Mouse (Mus musculus) E14TG2a.4 (cell line): Measurements from ENCODE around the gene Rabep1.

Source experiments
- CTCF ChIP-seq: conservative IDR thresholded peaks from 2 replicates; pipeline ENCODE4 v1.5.1; 2014; ENCODE audit warnings: low read length
- NANOG ChIP-seq: IDR thresholded peaks from 2 replicates; pipeline ENCODE4 v1.6.1; 2014; ENCODE audit warnings: borderline replicate concordance, low read length, mixed read lengths
- POU5F1 ChIP-seq: IDR thresholded peaks from 2 replicates; pipeline ENCODE4 v1.6.1; 2014; ENCODE audit warnings: low read length, borderline replicate concordance

- TF ChIP-seq CTCF (no peak), NANOG (no peak), POU5F1 (no peak)
Observed at GRCm38 (mm10) chr11:70837031-70837430, 7.5 kb upstream of the Rabep1 start.
